Mouse (Mus musculus) macrophage (primary cell): Measurements from ENCODE around the gene Fthl17c. TPM values are rescaled to one million over a fixed set of nuclear protein-coding genes. Genes with fewer than 3 reads are reported as not detected.
"Not testable (repeated sequence)": the region's sequence is repeated elsewhere in the genome, so short reads cannot be mapped to it uniquely, and the experiment has no call there.

Experiments used
- H3K27ac ChIP-seq: fragments of 350-480 bp; formaldehyde crosslinking; 2 replicates; pipeline ENCODE4 v1.9.0; 2021
- H3K36me3 ChIP-seq: fragments of 350-480 bp; formaldehyde crosslinking; 2 replicates; pipeline ENCODE4 v1.9.0; 2021; ENCODE audit errors: inconsistent target
- H3K4me3 ChIP-seq: fragments of 350-480 bp; formaldehyde crosslinking; 2 replicates; pipeline ENCODE4 v1.9.0; 2021; ENCODE audit errors: inconsistent target
- H3K79me2 ChIP-seq: fragments of 350-480 bp; formaldehyde crosslinking; 2 replicates; pipeline ENCODE4 v1.9.0; 2021; ENCODE audit errors: inconsistent target
- WGBS: methylation state at CpG from one replicate; pipeline ENCODE4 v1.1.7; 2026; ENCODE audit warnings: inconsistent platforms; ENCODE audit not compliant: missing documents; 5-methylcytosine and 5-hydroxymethylcytosine counted together
- polyA plus RNA-seq: library from polyadenylated mRNA; stranded (reverse); fragments of 250-400 nt; gene quantifications from 3 replicates; pipeline ENCODE4 v1.2.4, GENCODE M21; 2018; ENCODE audit warnings: inconsistent platforms
- total RNA-seq, 78 experiments: library from RNA; depleted of rRNA; stranded (reverse); fragments of 250-400 nt; gene quantifications; 1 replicate in 9 of 78; 2 replicates in 24 of 78; 3 replicates in 43 of 78; 4 replicates in 2 of 78; pipeline ENCODE4 v1.2.4; 2018; ENCODE audit warnings: inconsistent platforms in 56 of 78

Fthl17c gene
- not detected for total RNA-seq (2018; cell fraction: chromatin; rRNA removed)
- not detected for total RNA-seq (2018; cell fraction: cytosol; rRNA removed)
- not detected for total RNA-seq (2018; cell fraction: nucleus; rRNA removed)
- polyA plus RNA-seq, result not detected in 3 replicates

GRCm38 (mm10) chrX:8976459-8976858, at the start of gene Fthl17c:
Gene Fthl17c (minus strand): TSS chrX:8976559.
- not testable (repeated sequence) for H3K27ac ChIP-seq, H3K4me3 ChIP-seq, H3K79me2 ChIP-seq, H3K36me3 ChIP-seq
- no CpG with 5 or more reads among the region's 11 CpGs for WGBS

- H3K36me3 ChIP-seq, result no peaks in the 10 kb centered on the region
- H3K27ac ChIP-seq, result no peak overlapping the region
- 73% methylated on average over 1 of the region's 10 CpGs for WGBS
- H3K4me3 ChIP-seq, result no peak overlapping the region
- no peaks in the 10 kb centered on the region for H3K79me2 ChIP-seq
These were observed 43.1 kb upstream of the Fthl17c start for GRCm38 (mm10) chrX:9019481-9019880.

DNA sequence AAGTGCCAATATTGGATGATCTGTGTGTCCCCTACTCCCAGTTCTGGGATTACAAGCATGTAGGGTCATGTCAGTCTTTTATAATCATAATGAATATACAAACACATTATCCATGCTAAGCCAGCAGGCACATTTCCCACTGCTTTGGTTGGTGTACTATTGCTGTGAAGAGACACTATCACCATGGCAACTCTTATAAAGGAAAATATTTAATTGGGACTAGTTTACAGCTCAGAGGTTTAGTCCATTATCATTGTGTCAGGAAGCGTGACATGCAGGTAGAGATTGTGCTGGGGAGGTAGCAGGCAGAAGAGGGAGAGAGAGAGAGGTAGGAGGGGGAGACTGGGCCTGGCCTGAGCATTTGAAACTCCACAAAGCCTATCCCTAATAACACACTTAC, 39.7 kb upstream of the Fthl17c start:
- H3K79me2 ChIP-seq, result no peaks in the 10 kb centered on the region
- H3K27ac ChIP-seq, result no peak overlapping the region
- 80% methylated on average over 1 of the region's 1 CpGs for WGBS
- no peaks in the 10 kb centered on the region for H3K36me3 ChIP-seq
- H3K4me3 ChIP-seq, result no peak overlapping the region

DNA sequence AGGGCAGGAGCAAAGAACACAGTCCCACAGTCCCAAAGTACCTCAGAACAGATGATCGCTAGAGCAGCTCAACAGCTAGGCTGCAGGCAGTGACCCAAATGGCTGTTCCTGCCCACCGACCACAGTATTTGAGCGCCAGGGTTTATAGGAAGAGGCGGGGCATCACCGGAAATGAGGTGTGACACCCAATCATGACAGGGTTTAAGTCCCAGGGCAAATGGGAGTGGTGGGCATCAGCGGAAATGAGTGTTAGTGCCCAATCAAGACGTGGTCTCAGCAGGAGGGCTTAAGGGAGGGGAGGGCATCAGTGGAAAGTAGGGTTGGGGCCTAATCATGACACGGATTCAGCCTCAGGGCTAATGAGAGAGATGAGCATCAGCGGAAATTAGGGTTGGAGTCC, 10.3 kb upstream of the Fthl17c start, which contains the start of gene Fthl17d:
Gene Fthl17d (minus strand): TSS at position 101 of the 400 bp plus-strand sequence.
- H3K4me3 ChIP-seq, H3K27ac ChIP-seq, H3K36me3 ChIP-seq, H3K79me2 ChIP-seq: not testable (repeated sequence)
- WGBS, result no CpG with 5 or more reads among the region's 9 CpGs

DNA sequence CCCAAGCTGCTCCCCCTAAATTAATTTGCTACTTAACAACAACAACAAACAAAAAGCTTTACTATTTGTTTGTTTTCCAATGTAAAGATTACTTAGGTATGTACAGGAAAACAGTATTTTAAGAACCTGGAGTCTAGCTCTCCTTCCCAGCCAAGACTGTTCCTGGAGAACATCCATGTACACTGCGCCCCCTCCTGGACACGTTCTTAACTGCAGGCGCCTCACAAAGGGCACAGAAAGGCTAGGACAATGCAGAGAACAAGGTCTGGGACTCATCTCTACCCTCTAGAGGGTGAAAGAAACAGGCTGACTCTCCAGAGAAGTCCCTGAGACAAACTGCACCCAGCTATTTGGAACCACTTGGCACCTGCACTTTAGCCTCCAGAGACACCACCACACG, 11.7 kb downstream of the Fthl17c start:
- H3K36me3 ChIP-seq, H3K79me2 ChIP-seq, H3K4me3 ChIP-seq, H3K27ac ChIP-seq: not testable (repeated sequence)
- WGBS, result 51% methylated on average over 4 of the region's 4 CpGs

GRCm38 (mm10) chrX:8962875-8963274, 13.5 kb downstream of the Fthl17c start, which contains the start of gene Fthl17b:
Gene Fthl17b (minus strand): TSS chrX:8962975.
- not testable (repeated sequence) for H3K79me2 ChIP-seq, H3K4me3 ChIP-seq, H3K27ac ChIP-seq, H3K36me3 ChIP-seq
- WGBS, result 92% methylated on average over 2 of the region's 11 CpGs

DNA sequence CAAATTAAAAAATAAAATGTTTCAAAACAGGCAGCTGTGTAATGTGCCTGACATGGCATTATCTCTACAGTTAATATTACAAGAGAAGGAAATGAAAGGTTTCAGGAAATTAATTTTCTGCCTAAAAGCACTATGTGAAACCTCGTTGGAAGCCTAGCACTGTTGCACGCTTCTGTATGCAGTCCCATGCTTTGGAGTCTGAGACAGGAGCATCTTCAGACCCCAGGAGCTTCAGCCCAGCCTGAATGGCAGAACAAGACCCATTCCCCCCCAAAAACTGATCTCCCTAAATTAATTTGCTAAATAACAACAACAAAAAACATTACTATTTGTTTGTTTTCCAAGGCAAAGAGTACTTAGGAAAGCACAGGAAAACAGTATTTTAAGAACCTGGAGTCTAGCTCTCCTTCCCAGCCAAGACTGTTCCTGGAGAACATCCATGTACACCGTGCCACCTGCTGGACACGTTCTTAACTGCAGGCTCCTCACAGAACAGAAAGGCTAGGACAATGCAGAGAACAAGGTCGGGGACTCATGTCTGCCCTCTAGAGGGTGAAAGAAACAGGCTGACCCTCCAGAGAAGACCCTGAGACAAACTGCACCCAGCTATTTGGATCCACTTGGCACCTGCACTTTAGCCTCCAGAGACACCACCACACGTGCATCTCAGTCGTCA, 28.1 kb downstream of the Fthl17c start:
- H3K36me3 ChIP-seq, H3K27ac ChIP-seq, H3K4me3 ChIP-seq, H3K79me2 ChIP-seq: not testable (repeated sequence)
- 29% methylated on average over 5 of the region's 7 CpGs for WGBS

GRCm38 (mm10) chrX:8944041-8944440, 32.3 kb downstream of the Fthl17c start:
- no peaks in the 10 kb centered on the region for H3K36me3 ChIP-seq
- no peak overlapping the region for H3K27ac ChIP-seq
- 93% methylated on average over 8 of the region's 8 CpGs for WGBS
- no peak overlapping the region for H3K4me3 ChIP-seq
- H3K79me2 ChIP-seq, result no peaks in the 10 kb centered on the region

- WGBS, result 50% methylated on average over 4 of the region's 4 CpGs
- no peaks in the 10 kb centered on the region for H3K36me3 ChIP-seq
- no peaks in the 10 kb centered on the region for H3K79me2 ChIP-seq
- no peak overlapping the region for H3K4me3 ChIP-seq
- H3K27ac ChIP-seq, result no peak overlapping the region
These were observed 49.1 kb downstream of the Fthl17c start for GRCm38 (mm10) chrX:8927308-8927707.

Other genes starting within 250 kb of the Fthl17c start
- gene Ssx9, start 228.1 kb downstream of the Fthl17c start, polyA plus RNA-seq, result not detected in 3 replicates
- not detected in 3 replicates for gene Ssxb5, start 172.9 kb downstream of the Fthl17c start, polyA plus RNA-seq
- not detected in 3 replicates for gene Gm6592, start 132.6 kb downstream of the Fthl17c start, polyA plus RNA-seq
- gene Gm5751, start 102.3 kb downstream of the Fthl17c start, polyA plus RNA-seq, result not detected in 3 replicates
- 0.99 to 1.8 TPM (median 1.4 TPM) in 3 replicates for gene B630019K06Rik, start 84.2 kb downstream of the Fthl17c start, polyA plus RNA-seq
- gene Fthl17b, start 13.6 kb downstream of the Fthl17c start, polyA plus RNA-seq, result not detected in 3 replicates
- not detected in 3 replicates for gene Fthl17d, start 10.2 kb upstream of the Fthl17c start, polyA plus RNA-seq
- not detected in 3 replicates for gene Fthl17e, start 56.9 kb upstream of the Fthl17c start, polyA plus RNA-seq
- not detected in 3 replicates for gene Fthl17f, start 86.5 kb upstream of the Fthl17c start, polyA plus RNA-seq
- not detected in 3 replicates for gene 4930402K13Rik, start 128.0 kb upstream of the Fthl17c start, polyA plus RNA-seq
- gene Lancl3, start 223.3 kb upstream of the Fthl17c start, polyA plus RNA-seq, result 0.21 TPM in 1 of 3 replicates, not detected in the others